Mouse (Mus musculus) heart, adult 2 months (tissue): ENCODE data around the gene Lats2.

Source experiments
- CTCF ChIP-seq: fragments of 200-600 bp; IDR thresholded peaks from 2 replicates; pipeline ENCODE4 v1.8.1; 2022; ENCODE audit warnings: antibody characterized with exemption, mild to moderate bottlenecking, moderate library complexity
- EP300 ChIP-seq: fragments of 200-500 bp; IDR thresholded peaks from 2 replicates; pipeline ENCODE4 v1.6.1; 2011; ENCODE audit warnings: low read depth, low read length, control low read depth; ENCODE audit not compliant: insufficient read depth

DNA sequence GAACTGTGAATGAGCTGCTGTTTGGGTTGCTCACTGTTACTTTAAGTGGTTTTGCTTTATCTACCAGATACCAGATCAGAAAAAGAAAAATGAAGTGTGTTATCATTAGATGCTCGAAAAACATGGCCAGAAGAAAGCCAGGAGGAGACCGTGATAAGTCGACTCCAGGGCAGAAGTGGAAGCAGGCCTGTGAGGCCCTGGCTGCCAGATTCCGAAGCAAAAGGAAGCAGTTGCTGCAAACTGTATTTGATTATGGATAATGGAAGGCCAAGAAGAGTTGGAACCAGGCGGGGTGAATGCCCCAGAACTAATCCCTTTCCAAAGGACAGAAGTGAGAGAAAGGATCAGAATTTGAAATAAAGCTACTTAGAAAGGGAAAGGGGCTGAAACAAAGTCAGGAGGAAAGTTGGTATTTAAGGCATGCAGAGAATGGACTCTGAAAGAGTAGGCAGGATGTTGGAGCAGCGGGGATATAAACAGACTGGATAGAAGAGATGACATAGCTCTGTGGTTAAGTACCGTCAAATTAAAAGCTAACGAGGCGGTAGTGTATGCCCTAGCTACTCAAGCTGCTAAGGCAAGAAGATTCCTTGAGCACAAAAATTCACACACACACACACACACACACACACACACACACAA lies 4.7 kb downstream of the Lats2 start:
- no peak for TF ChIP-seq CTCF
- no peak for TF ChIP-seq EP300
